Mouse (Mus musculus) midbrain, embryonic 15.5 days (tissue): ENCODE results near the gene Vill. TPM values are rescaled to one million over a fixed set of nuclear protein-coding genes. Genes with fewer than 3 reads are reported as not detected.

Experiments
- ATAC-seq: fragments of 200-750 bp; cut with Nextera tagmentation; replicated peaks from 2 replicates; pipeline ENCODE4 v1.8.0; 2017; ENCODE audit warnings: moderate TSS enrichment
- H3K27ac ChIP-seq: fragments of 300-500 bp; sonication (generic); 2 replicates; pipeline ENCODE4 v1.5.1; 2015; ENCODE audit warnings: mild to moderate bottlenecking, inconsistent platforms
- H3K27me3 ChIP-seq: fragments of 300-500 bp; sonication (generic); replicated peaks from 2 replicates; pipeline ENCODE4 v1.6.1; 2015; ENCODE audit warnings: inconsistent platforms
- H3K36me3 ChIP-seq: fragments of 300-500 bp; sonication (generic); replicated peaks from 2 replicates; pipeline ENCODE4 v1.6.1; 2015; ENCODE audit warnings: inconsistent platforms
- H3K4me1 ChIP-seq: fragments of 300-500 bp; sonication (generic); 2 replicates; pipeline ENCODE4 v1.6.1; 2015; ENCODE audit warnings: inconsistent platforms
- H3K4me2 ChIP-seq: fragments of 300-500 bp; sonication (generic); 2 replicates; pipeline ENCODE4 v1.6.1; 2015; ENCODE audit warnings: inconsistent platforms, mild to moderate bottlenecking, moderate library complexity
- H3K4me3 ChIP-seq: fragments of 300-500 bp; sonication (generic); 2 replicates; pipeline ENCODE4 v1.5.1; 2015; ENCODE audit warnings: mild to moderate bottlenecking, inconsistent platforms
- H3K9ac ChIP-seq: fragments of 300-500 bp; sonication (generic); 2 replicates; pipeline ENCODE4 v1.6.1; 2015; ENCODE audit warnings: mild to moderate bottlenecking, inconsistent platforms
- H3K9me3 ChIP-seq: fragments of 300-500 bp; sonication (generic); 2 replicates; pipeline ENCODE4 v1.6.1; 2016; ENCODE audit warnings: inconsistent platforms
- WGBS: fragments of 180-500 bp; shearing (Covaris S2); methylation state at CpG from one replicate; pipeline ENCODE4 v1.1.7; 2015; ENCODE audit warnings: mixed read lengths; 5-methylcytosine and 5-hydroxymethylcytosine counted together
- polyA plus RNA-seq: library from polyadenylated mRNA; unstranded; fragments of >200 nt; fragmentation: Nextera tagmentation; extraction: Ambion mirVana; gene quantifications from 2 replicates; pipeline ENCODE4 v1.2.1, GENCODE M21; 2015

The Vill gene
- polyA plus RNA-seq, 1 experiment from 2014 or later = 3.0 TPM

GRCm38 (mm10) chr9:119070173-119070825 lies 17.7 kb downstream of the Vill start:
- no peaks in the 10 kb centered on the region for H3K4me1 ChIP-seq
- no peak for ATAC-seq
- WGBS = 87% methylated on average over 13 of the region's 13 CpGs
- no peak overlapping the region for H3K9ac ChIP-seq
- H3K4me2 ChIP-seq = no peak overlapping the region
- no peak overlapping the region for H3K4me3 ChIP-seq
- H3K9me3 ChIP-seq = no peaks in the 10 kb centered on the region
- H3K27me3 ChIP-seq = 0 out of 2 replicates have a peak, but pooled peaks cover 4% of the 10 kb centered on the region
- H3K27ac ChIP-seq = no peak overlapping the region
- H3K36me3 ChIP-seq = peaks cover 4% of the 10 kb centered on the region; the same call in 1 of the 2 replicates

GRCm38 (mm10) chr9:119071786-119072185 lies 19.2 kb downstream of the Vill start:
- Histone ChIP-seq H3K27ac (no peak overlapping the region), H3K36me3 (peaks cover 10% of the 10 kb centered on the region; the same call in 1 of the 2 replicates), H3K27me3 (0 out of 2 replicates have a peak, but pooled peaks cover 3% of the 10 kb centered on the region), H3K4me1 (no peaks in the 10 kb centered on the region), H3K4me2 (no peak overlapping the region), H3K9me3 (no peaks in the 10 kb centered on the region), H3K9ac (no peak overlapping the region), H3K4me3 (no peak overlapping the region)
- ATAC-seq = no peak
- WGBS = 86% methylated on average over 9 of the region's 9 CpGs

GRCm38 (mm10) chr9:119073184-119073895 lies 20.8 kb downstream of the Vill start:
- H3K27me3 ChIP-seq = no peaks in the 10 kb centered on the region
- no peak overlapping the region for H3K27ac ChIP-seq
- 85% methylated on average over 15 of the region's 15 CpGs for WGBS
- H3K4me2 ChIP-seq = no peak overlapping the region
- peaks cover 12% of the 10 kb centered on the region; the same call in 1 of the 2 replicates for H3K36me3 ChIP-seq
- no peaks in the 10 kb centered on the region for H3K9me3 ChIP-seq
- no peak for ATAC-seq
- H3K4me3 ChIP-seq = no peak overlapping the region
- no peaks in the 10 kb centered on the region for H3K4me1 ChIP-seq
- no peak overlapping the region for H3K9ac ChIP-seq

- Histone ChIP-seq H3K9ac (no peak overlapping the region), H3K4me2 (no peak overlapping the region), H3K36me3 (peaks cover 12% of the 10 kb centered on the region; the same call in 1 of the 2 replicates), H3K4me3 (no peak overlapping the region), H3K27ac (no peak overlapping the region), H3K27me3 (no peaks in the 10 kb centered on the region), H3K4me1 (no peaks in the 10 kb centered on the region), H3K9me3 (no peaks in the 10 kb centered on the region)
- no peak for ATAC-seq
- WGBS = 79% methylated on average over 16 of the region's 16 CpGs
Measured at GRCm38 (mm10) chr9:119075685-119076084, 23.1 kb downstream of the Vill start.

DNA sequence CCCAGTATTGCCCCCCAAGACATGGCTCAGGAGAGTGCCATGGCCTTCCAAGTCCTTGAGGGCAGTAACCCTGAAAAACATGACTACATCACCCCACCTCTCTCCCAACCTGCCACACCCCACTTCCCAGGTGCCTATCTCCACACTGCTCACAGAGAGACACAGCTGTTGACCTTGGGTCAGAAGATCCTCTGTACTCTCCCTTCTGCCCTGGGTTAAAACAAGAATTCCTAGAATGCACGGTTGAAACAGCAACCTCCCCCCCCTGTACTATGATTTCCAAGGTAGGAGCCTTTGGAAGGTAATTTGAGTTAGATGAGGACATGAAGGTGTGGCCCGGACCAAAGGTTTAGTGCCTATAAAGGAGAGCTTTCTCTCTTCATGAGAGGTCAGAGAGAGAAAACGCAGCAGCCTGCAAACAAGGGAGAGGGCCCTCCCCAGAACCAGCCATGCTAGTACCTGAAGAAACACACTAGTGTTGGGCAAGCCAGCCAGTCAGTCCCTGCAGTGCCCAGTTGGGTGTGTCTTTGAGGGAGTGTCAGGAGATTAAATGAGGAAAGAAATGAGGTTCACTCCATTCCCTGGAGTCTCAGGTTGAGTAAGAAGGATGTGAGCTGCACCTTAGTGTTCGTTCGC lies 27.6 kb downstream of the Vill start:
- Histone ChIP-seq H3K27me3 (no peaks in the 10 kb centered on the region), H3K27ac (no peak overlapping the region), H3K36me3 (0 out of 2 replicates have a peak, but pooled peaks cover 8% of the 10 kb centered on the region), H3K4me3 (no peak overlapping the region), H3K9ac (no peak overlapping the region), H3K9me3 (no peaks in the 10 kb centered on the region), H3K4me2 (no peak overlapping the region), H3K4me1 (peaks cover 16% of the 10 kb centered on the region)
- ATAC-seq = no peak
- 88% methylated on average over 5 of the region's 5 CpGs for WGBS

DNA sequence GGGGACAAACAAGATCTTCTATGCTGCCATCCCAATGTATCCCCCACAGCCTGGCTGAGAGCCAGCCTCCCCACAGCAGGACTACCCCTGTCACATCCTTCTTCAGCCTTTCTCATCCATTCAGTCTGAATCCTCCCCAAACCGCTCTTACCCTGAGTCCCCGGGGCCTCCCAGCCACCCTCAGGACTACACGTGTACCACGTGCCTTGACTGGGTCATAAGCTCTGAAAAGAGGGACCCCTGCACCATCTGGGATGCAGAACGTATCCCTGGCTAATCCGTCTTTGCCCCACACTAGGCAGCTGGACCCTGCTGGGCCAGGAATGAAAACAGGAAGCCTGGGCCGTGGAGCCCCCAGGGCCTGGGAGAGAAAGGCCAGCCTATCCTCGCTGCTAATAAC lies 29.5 kb downstream of the Vill start:
- Histone ChIP-seq H3K9me3 (no peaks in the 10 kb centered on the region), H3K4me1 (peaks cover 21% of the 10 kb centered on the region), H3K36me3 (0 out of 2 replicates have a peak, but pooled peaks cover 2% of the 10 kb centered on the region), H3K27me3 (no peaks in the 10 kb centered on the region), H3K27ac (peak overlapping the region; percentile 56), H3K4me3 (no peak overlapping the region), H3K9ac (no peak overlapping the region), H3K4me2 (no peak overlapping the region)
- WGBS = 6% methylated on average over 8 of the region's 8 CpGs
- ATAC-seq = peak; percentile 80

GRCm38 (mm10) chr9:119082656-119083430 lies 30.3 kb downstream of the Vill start:
- Histone ChIP-seq H3K9me3 (no peaks in the 10 kb centered on the region), H3K4me3 (no peak overlapping the region), H3K27me3 (no peaks in the 10 kb centered on the region), H3K4me1 (peaks cover 23% of the 10 kb centered on the region), H3K27ac (peak overlapping the region; percentile 56), H3K9ac (no peak overlapping the region), H3K4me2 (no peak overlapping the region), H3K36me3 (0 out of 2 replicates have a peak, but pooled peaks cover under 1% of the 10 kb centered on the region)
- WGBS = 70% methylated on average over 7 of the region's 7 CpGs
- no peak for ATAC-seq

- no peaks in the 10 kb centered on the region for H3K27me3 ChIP-seq
- H3K9ac ChIP-seq = no peak overlapping the region
- no peak overlapping the region for H3K4me2 ChIP-seq
- ATAC-seq = no peak
- H3K9me3 ChIP-seq = no peaks in the 10 kb centered on the region
- H3K36me3 ChIP-seq = no peaks in the 10 kb centered on the region
- H3K4me3 ChIP-seq = no peak overlapping the region
- H3K4me1 ChIP-seq = peaks cover 32% of the 10 kb centered on the region
- WGBS = 84% methylated on average over 10 of the region's 10 CpGs
- no peak overlapping the region for H3K27ac ChIP-seq
Measured at GRCm38 (mm10) chr9:119083966-119084365, 31.4 kb downstream of the Vill start.

GRCm38 (mm10) chr9:119086451-119086850 lies 33.9 kb downstream of the Vill start:
- Histone ChIP-seq H3K36me3 (no peaks in the 10 kb centered on the region), H3K27me3 (peaks cover 2% of the 10 kb centered on the region), H3K4me2 (no peak overlapping the region), H3K4me3 (no peak overlapping the region), H3K9me3 (no peaks in the 10 kb centered on the region), H3K4me1 (peaks cover 32% of the 10 kb centered on the region), H3K9ac (no peak overlapping the region), H3K27ac (no peak overlapping the region)
- no peak for ATAC-seq
- 12% methylated on average over 1 of the region's 1 CpGs for whole genome bisulfite sequencing

GRCm38 (mm10) chr9:119087309-119087708 lies 34.7 kb downstream of the Vill start:
- ATAC-seq = no peak
- no peak overlapping the region for H3K27ac ChIP-seq
- H3K9ac ChIP-seq = no peak overlapping the region
- H3K4me3 ChIP-seq = no peak overlapping the region
- H3K36me3 ChIP-seq = no peaks in the 10 kb centered on the region
- no peak overlapping the region for H3K4me2 ChIP-seq
- H3K4me1 ChIP-seq = peaks cover 32% of the 10 kb centered on the region
- peaks cover 9% of the 10 kb centered on the region for H3K27me3 ChIP-seq
- no peaks in the 10 kb centered on the region for H3K9me3 ChIP-seq
- 86% methylated on average over 5 of the region's 5 CpGs for WGBS

- H3K36me3 ChIP-seq = no peaks in the 10 kb centered on the region
- H3K9ac ChIP-seq = no peak overlapping the region
- no peak overlapping the region for H3K27ac ChIP-seq
- no peaks in the 10 kb centered on the region for H3K9me3 ChIP-seq
- peak; percentile 53; the same call in 1 of the 2 replicates for ATAC-seq
- H3K4me3 ChIP-seq = peak overlapping the region; percentile 13
- peaks cover 36% of the 10 kb centered on the region for H3K4me1 ChIP-seq
- peak overlapping the region; percentile 36 for H3K4me2 ChIP-seq
- 3% methylated on average over 24 of the region's 24 CpGs for WGBS
- peaks cover 9% of the 10 kb centered on the region for H3K27me3 ChIP-seq
Measured at GRCm38 (mm10) chr9:119088148-119088801, 35.7 kb downstream of the Vill start.
